Mouse (Mus musculus): ENCODE results near the gene Galk1.

- TF ChIP-seq CTCF (IDR thresholded peaks at IDR 0.05; ENCODE audit: borderline replicate concordance, insufficient read depth, low read length) (no peak), POLR2A (IDR thresholded peaks at IDR 0.05; ENCODE audit: low read depth, low read length) (no peak)
These were observed 45.6 kb upstream of the Galk1 start for GRCm38 (mm10) chr11:116058022-116058614.
